Mouse (Mus musculus) left cerebral cortex, adult 9 months (tissue): ENCODE measurements around the gene Wrnip1.

Experiments
- DNase-seq, 2 experiments: peaks; one replicate each; pipeline ENCODE4 v3.0.0; 2022; ENCODE audit warnings: low spot score in 2 of 2

The Wrnip1 gene

DNA sequence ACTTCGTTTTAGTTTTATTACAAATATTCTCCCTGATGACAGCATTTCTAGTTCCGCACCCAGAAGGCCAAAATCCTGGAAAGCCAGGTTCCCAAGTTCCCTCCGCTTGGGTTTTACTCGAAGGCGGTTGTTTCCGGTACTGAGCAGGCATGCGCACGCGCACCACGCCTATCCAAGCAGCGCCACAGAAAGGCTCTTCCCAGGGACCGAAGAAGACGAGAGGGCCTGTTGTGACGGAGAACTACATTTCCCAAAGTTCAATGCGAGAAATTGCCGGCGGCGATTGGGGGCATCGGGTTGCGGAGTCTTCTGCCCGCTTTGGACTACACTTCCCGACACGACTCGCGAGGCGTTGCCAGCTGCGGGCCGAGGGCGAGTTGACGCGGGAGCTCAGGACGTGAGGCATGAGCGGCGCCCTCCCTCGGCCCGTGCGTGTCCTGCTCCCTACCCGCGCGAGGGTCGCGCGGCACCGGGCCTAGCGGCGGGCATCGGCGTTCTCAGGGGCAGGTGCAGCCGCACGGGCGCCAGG, at the start of gene Wrnip1:
TSS of gene Wrnip1 (plus strand) at position 346 of the 529 bp plus-strand sequence.
- DNase-seq, result peak; percentile 98 to 99

DNA sequence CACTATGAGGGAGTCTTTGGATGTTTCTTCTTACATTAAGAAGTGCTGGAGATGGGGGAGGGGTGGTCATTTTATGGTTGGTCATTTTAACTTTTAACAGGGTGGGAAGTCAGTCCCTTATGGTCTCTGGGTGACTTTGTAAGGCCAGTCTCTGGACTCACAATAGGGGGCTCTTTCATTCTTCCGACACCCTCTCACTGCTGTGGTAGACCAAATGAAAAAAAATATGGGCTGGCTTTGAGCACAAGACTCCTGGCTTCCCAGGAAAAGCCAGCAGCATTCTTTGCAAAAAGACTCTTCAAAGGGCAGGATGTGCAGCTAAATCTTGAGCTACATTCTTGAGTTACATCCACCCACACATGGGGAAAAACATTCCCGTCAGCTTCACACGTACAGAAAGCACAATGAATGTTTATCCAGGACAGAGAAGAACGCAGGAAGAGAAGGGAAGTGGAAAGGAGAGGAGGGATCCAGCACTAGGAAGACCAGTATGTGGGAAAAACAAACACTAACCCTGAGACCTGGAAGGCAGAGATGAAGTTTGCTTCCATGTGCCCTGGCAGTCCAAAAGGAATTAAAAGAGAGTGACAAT, 49.7 kb upstream of the Wrnip1 start:
- no peak for DNase-seq

DNA sequence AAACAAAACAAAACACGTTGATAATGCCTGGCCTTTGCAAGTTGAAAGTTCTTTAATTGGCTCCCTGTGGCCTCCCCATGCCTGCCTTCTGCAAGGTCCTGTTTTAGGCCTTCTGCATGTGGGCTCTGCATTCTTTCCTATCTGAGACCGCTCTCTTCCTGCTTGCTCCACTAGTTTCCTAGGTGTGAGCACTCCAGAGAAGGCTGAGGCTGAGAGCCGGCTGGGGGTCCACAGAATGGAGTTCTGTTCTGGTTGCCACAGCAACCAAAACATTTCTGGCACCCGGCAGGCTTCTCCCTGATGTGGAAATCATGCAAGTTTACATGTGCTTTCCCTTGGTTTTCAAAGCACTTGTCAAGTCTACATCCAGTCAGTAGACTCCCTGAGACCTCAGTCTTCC, 42.8 kb upstream of the Wrnip1 start:
- DNase-seq, result no peak

DNA sequence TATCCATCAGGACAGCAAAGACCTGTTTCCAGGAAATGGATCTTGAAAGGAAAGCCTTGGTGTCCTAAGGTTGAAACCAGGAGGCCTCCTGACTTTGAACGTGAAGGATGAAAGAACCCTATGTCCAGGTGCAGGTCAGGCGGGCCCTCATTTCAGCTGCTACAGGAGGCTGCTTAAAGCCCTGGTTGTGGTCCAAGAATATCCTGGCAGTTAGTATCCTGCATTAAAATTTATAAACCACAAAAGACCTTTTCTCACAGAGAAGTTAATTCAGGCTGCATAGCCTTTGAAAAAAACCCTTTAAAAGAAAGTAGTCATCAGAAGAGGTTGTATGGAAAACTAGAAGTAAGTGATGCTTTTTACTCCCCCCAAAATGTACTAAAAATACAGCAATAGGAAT, 41.0 kb upstream of the Wrnip1 start:
- no peak for DNase-seq

DNA sequence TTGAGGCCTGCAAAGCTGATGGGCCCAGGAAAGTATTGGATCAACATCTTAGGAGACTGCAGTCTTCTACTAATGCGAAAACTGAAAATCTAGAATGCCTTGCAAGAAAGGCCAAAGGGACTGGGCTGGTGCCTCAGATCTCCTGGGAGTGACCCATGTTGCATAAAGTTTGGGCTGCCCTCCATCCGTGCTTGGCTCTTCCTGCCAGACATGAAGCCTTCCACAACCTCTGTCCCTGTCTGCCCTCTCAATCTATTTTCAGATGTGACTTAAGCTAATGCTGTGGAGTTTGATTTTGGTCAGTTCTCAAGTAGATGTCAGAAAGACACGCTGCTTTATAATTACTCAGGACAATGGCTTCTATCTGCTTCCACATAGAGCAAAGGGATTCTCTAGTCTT, 38.7 kb upstream of the Wrnip1 start:
- no peak for DNase-seq

DNA sequence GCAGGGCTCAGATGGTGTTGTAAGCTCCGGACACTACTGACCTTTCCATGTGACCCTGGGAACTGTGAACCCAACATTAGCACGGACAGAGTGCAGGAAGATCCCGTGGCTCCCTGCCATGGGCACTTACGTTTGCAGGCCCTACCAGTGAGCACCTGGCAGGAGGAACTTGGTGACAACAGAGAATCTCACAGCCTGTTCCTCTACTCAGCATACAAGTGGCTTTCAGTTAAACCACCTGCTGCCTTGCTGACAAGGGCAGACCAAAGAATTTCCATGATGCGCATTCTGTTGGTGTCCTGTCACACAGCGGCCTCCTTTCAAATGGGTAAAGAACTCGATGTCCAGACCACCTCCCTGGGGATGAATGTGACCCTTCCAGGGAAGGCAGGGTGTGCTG, 37.4 kb upstream of the Wrnip1 start:
- no peak for DNase-seq

DNA sequence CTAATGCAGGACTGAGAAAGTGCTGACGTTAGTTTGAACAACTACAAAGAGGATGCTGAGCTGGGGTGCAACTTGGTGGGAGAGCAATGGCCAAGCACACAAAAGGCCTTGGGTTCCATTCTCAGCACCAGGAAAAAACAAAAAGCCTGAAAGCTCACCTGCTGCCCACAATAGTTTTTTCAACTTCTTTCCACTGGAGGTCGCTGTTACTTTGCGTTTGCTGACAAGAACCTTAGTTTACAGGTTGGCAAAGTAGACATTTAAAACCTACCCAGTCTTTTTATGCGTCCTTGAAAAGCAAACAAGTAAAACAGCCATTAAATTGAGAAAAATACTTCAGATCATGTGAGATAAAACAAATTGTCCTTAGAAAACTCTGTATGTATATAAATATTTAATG, 33.7 kb upstream of the Wrnip1 start:
- DNase-seq, result peak in 1 of 2 experiments; percentile 42

DNA sequence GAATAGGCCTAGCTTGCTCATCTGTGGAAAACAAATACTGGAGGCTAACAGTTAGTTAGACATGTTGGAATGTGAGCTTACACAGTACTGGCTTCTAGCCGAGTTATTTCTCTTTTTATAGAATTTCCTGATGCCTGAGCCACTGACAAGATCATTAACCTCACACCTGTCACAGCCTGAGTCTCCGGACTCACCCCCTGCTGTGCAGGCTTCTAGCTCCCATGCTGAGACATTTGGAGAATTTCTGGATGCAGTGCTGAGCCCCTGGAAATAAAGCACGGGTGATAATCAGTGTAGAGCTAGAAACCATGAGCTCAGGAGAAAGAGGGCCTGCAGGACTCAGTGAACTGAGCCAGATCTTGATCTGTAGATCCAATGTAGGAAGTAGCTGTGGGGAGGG, 31.9 kb upstream of the Wrnip1 start:
- DNase-seq, result no peak

DNA sequence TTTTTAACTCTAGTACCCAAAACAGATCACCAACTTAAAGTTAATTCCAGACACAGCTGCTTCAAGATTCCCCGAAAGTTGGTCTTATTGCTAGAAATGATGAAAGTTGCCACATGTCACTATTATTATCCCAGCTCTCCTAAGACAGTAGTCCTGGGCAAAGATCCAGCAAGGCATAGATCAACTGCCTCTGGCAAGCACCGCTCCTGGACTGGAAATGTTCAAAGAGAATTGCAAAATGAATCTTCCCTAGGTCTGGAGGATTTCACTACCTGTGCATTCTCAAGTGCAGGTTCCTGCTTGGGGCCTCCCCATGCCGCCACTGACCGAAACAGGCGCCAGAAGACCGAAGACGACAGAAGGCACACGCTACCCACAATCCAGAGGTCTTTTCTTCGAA, 25.9 kb upstream of the Wrnip1 start:
- no peak for DNase-seq

DNA sequence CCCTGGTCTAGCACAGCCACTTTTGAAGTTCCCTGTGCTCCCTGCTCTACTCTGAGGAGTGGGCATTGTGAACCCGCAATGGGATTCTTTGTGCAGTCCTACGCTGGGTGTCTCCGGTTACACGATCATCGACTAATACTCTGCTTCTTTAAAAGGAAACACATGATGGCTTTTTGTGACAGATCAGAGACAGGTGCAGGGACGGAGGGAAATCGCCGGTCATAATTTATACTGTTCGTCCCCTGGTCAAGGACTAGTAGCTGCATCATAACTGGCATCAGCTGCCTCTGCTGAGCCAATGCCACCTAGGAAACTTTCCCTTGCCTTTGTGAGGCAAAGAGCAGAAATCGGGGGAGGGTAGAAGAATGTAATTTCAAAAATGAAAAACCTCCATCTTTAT, 25.5 kb upstream of the Wrnip1 start:
- no peak for DNase-seq

DNA sequence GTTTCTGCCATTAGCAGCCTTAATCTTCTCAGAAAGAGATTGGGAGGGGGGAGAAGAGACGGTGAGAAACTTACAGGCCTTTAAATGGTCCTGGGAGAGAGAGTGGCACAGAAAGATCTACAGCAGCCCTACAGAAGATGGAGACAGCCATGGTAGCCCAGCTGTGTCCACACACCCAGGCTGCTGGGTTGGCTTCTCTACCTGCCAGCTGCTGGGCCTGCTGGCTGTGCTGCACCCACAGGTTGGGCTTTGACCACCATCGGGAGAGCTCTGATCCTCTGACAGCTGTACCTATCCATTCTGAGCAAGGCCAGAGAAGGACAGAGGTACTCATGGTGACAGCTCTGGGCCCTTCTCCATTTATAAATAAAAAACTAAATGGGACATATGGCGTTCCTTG, 23.0 kb upstream of the Wrnip1 start:
- DNase-seq, result no peak

DNA sequence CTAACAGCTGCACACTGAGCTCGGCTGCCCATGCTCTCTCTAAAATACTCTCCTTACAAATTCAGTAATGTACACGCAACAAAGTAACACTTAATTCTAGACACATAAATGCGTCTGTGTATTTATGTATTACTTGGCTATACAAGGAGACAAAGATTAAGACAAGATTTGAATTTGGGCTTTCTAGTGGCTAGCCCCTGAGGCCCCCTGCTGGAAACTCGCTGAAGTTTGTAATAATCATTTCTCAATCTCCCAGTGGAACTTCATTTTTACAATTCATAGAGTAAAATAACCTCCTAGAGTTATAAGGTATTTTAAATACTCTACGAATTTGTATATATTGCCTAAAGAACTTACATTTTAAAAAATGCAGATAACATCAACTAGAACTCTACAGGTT, 18.8 kb upstream of the Wrnip1 start:
- no peak for DNase-seq

DNA sequence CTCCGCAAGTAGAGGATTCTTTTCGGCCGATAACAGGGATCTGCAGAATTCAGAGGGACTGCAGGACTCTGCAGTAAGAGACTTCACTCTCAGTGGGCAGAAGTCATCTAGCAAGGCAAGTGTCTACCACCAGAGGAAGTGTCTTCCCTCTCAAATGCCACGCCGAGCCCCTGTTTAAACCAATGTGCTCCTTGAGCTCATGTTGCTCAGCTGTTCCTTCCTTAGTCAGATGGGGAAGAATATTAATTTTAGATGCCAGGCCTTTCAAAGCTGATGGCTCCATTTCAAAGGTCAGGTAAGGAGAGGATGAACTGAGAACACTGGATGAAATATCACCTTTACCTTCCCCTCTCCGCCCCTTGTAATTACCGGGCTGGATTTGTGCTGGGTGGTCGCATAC, 18.0 kb upstream of the Wrnip1 start, which contains the start of gene Mylk4:
TSS of gene Mylk4 (minus strand) at position 139 of the 400 bp plus-strand sequence.
- DNase-seq, result no peak

DNA sequence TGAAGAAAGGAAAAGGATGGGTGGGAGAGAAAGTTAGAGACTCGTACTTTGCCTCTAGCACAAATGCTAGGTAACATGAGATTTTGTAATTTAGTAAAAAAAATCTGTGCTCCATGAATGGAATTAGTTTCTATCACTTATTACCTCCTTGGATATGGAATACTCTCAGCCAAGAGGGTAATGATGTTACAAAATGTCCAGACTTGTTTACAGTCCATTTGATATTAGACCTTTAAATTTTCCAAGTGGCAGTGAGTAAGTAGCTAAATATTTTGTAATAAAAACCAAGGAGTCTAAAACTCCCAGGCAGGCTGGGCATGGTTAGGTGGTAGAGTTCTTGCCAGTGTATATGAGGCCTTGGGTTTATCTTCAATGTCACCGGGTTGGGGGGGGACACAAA, 14.3 kb upstream of the Wrnip1 start:
- no peak for DNase-seq

DNA sequence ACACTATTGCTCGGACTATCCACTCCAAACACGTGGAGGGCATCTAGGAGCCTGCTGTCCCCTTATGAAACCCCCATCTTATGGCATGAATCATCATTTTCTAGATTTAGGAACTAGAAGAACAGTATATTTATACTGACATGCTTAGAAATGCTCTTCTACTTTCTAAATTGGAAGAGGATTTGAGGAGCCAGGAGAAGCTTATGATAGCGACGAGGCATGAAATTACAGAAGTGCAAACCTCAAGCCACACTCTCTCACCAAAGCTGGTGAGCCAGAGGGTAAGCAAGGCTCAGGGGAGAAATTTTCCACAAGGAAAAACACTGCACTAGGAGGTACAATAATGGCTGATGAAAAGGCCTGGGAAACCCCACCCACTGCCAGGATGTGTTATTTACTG, 12.1 kb upstream of the Wrnip1 start:
- DNase-seq, result no peak

DNA sequence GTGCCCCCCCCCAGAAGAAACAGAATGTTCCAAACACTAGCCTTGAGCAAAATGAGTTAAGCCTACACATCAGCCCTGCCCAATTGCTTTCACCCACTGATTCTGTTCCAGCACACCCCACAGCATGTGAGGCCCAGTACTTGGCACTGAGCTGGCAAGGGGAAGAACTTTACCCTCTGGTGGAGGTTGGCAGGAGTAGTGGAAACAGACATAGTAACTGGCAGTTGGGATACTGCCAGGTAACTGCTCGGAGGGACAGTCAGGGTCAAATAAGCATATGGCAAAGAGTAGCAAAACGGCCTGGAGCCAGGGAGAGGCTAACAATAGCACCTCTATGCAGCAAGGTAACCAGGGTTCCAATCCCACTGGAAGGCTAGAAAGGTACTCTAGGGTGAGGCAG, 7.2 kb upstream of the Wrnip1 start:
- no peak for DNase-seq

DNA sequence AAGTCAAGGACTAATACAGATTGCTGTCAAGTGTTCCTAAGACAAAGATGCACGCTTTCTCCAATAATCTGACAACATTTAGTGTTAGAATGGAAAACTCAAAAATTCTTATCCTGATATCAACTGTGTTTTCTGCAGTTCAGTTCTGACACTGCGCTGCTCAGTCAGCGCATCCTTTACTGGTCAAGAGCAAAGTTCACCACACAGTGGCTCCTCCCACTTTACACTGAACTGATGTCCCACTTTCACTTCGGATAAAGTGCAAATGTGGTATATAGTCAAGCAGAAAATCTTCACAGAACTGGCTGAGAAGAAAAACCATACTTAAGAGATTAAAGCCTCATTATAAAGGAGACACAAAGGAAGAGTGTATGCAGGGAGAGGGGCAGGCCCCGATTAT, 6.7 kb upstream of the Wrnip1 start:
- DNase-seq, result no peak

DNA sequence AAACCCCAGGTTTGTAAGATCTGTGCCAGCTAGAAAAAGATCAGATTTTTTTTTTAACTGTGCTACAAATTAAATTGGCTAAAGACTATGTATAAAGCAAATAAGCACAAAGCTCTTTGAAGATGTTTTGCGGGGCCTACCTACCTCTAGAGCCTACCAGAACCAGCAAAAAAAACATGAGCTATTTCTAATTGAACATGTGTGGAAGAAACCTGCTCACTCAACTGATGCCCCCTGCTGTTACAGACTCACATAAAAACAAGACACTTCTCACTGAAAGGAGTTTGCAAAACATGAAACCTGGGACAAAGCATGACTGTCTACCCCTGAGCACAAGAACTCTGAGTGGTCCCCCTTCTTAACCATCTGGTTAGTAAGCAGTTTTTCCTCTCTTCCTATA, 4.8 kb upstream of the Wrnip1 start:
- no peak for DNase-seq

DNA sequence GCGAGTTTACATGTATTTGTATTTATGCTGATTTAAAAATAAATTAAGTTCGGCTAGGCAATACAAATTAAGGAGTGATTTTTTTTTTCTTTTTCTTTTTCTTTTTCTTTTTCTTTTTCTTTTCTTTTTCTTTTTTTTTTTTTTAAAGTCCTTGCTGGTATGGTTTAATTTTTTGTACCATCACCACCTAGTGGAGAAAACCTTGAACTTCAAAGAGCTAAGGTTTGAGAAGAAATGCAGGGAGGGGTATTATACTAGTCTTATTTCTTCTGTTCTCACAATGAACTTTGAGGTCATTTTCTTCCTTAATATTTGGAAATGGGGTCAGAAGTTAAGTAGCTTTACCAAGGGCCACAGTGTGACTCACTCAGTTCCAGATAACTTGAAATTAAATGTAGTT, 2.7 kb upstream of the Wrnip1 start:
- DNase-seq, result no peak

DNA sequence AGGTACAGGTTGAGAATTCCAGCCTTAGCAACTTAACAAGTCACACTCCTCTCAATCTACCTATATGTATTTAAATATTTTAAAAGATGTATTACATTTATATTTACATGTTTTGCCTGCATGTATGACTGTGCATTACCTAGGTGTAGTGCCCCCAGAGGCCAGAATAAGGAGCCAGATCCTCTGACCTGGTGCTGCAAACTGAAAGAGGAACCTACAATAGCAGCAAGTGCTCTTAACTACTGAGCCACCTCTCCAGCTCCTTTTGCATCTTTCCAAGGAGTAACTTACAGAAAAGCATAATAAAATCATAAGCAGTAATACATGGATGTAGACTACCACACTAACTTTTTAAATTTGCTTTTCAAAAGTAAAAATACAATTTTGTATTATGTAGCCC, 979 bp upstream of the Wrnip1 start:
- DNase-seq, result no peak

DNA sequence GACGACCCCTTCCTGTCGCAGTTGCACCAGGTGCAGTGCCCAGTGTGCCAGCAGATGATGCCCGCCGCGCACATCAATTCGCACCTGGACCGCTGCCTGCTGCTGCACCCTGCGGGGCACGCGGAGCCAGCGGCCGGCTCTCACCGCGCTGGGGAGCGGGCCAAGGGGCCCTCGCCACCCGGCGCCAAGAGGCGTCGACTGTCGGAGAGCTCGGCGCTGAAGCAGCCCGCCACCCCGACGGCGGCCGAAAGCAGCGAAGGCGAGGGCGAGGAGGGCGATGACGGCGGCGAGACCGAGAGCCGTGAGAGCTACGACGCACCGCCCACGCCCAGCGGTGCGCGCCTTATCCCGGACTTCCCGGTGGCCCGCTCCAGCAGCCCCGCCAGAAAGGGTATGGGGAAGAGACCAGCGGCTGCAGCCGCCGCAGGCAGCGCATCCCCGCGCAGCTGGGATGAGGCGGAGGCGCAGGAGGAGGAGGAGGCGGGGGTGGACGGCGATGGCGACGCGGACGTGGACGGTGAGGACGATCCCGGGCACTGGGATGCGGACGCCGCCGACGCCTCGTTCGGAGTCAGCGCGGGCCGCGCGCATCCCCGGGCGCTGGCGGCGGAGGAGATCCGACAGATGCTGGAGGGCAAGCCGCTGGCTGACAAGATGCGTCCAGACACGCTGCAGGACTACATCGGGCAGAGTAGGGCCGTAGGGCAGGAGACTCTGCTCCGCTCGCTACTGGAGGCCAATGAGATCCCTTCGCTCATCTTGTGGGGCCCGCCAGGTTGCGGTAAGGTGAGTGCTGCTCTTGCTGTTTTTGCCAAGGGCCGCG, 632 bp downstream of the Wrnip1 start, which contains the start of gene D930007J09Rik:
TSS of gene D930007J09Rik (minus strand) at position 591 of the 823 bp plus-strand sequence.
- DNase-seq, result peak; percentile 33 to 47

DNA sequence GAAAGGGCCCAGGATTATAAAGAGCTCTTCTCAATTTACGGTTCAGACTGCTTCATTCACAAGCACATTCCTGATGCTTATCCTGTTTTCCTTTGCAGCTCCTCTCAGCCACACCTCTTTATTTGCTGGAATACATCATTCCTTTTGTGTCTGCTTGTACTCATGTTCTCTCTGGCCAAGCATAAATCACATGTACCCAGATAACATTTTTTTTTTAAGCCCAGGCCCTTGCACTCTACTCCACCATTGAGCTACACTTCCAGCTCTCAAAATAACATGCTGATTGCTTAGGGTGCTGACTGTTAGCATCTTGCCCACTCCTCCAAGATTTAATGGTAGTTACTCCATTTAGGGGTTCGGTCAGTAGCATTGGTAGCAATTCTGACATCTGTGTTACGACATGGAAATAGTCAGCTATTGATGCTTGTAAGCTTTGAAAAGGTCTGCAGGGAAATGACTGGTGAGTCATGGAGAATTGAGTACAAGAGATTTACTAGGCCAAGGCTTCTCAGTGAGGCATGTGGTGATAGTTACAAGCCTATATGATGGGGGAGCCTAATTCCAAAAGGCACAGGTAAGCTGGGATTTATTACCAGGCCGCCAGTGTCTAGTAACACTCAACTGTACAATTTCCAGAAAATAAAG, 2.0 kb downstream of the Wrnip1 start:
- no peak for DNase-seq

DNA sequence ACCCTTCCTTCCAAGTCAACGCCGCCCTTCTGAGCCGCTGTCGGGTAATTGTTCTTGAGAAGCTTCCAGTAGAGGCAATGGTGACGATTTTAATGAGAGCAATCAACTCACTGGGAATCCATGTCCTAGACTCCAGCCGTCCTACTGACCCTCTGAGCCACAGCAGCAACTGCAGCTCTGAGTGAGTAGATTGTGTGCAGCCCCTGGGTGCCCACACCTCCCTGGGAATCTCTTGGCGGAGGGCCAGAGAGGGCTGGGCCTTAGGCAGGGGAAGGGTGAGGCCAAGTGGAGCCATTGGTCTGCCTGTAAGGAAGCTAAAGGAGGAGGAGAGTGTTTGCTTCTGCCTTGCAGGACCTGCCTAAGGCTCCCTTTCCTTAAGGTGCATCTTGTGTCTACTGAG, 5.0 kb downstream of the Wrnip1 start:
- DNase-seq, result no peak
